Mouse (Mus musculus) cerebellum, adult 2 months (tissue): ENCODE measurements around the gene Nxph3.

Experiments
- CTCF ChIP-seq: fragments of 200-500 bp; IDR thresholded peaks from 2 replicates; pipeline ENCODE4 v1.5.1; 2011; ENCODE audit warnings: low read depth, mild to moderate bottlenecking, control low read depth, low read length, moderate library complexity, borderline replicate concordance; ENCODE audit not compliant: insufficient read depth
- POLR2A ChIP-seq: fragments of 200-500 bp; IDR thresholded peaks from 2 replicates; pipeline ENCODE4 v1.6.1; 2011; ENCODE audit warnings: low read length, control low read depth, borderline replicate concordance; ENCODE audit not compliant: insufficient read depth

GRCm38 (mm10) chr11:95540637-95541385 is 26.4 kb upstream of the Nxph3 start:
- TF ChIP-seq CTCF (no peak), POLR2A (no peak)
